Mouse (Mus musculus) intestine, embryonic 14.5 days (tissue): ENCODE measurements around the gene Kansl2. TPM values are rescaled to one million over a fixed set of nuclear protein-coding genes. Genes with fewer than 3 reads are reported as not detected.

ENCODE experiments used
- ATAC-seq: fragments of 200-750 bp; cut with Nextera tagmentation; replicated peaks from 2 replicates; pipeline ENCODE4 v1.8.0; 2017; ENCODE audit warnings: low read depth, moderate number of reproducible peaks, moderate TSS enrichment, moderate library complexity; ENCODE audit not compliant: low FRiP score, low TSS enrichment
- DNase-seq: peaks from one replicate; pipeline ENCODE4 v3.0.0-alpha.2; 2018; ENCODE audit warnings: low spot score
- H3K27ac ChIP-seq: fragments of 300-500 bp; sonication (generic); 2 replicates; pipeline ENCODE4 v1.5.1; 2014; ENCODE audit warnings: low read depth, mild to moderate bottlenecking, control low read depth
- H3K27me3 ChIP-seq: fragments of 300-500 bp; sonication (generic); replicated peaks from 2 replicates; pipeline ENCODE4 v1.6.1; 2014; ENCODE audit warnings: low read length, control low read depth; ENCODE audit not compliant: control insufficient read depth, insufficient read depth
- H3K36me3 ChIP-seq: fragments of 300-500 bp; sonication (generic); 2 replicates; pipeline ENCODE4 v1.6.1; 2014; ENCODE audit warnings: low read length, control low read depth; ENCODE audit not compliant: control insufficient read depth, insufficient read depth
- H3K4me1 ChIP-seq: fragments of 300-500 bp; sonication (generic); replicated peaks from 2 replicates; pipeline ENCODE4 v1.6.1; 2014; ENCODE audit warnings: low read length, control low read depth, mixed read lengths; ENCODE audit not compliant: control insufficient read depth, insufficient read depth
- H3K4me2 ChIP-seq: fragments of 300-500 bp; sonication (generic); 2 replicates; pipeline ENCODE4 v1.6.1; 2014; ENCODE audit warnings: low read length
- H3K4me3 ChIP-seq: fragments of 300-500 bp; sonication (generic); 2 replicates; pipeline ENCODE4 v1.5.1; 2014; ENCODE audit warnings: low read depth, low read length, control low read depth, mixed read lengths
- H3K9ac ChIP-seq: fragments of 300-500 bp; sonication (generic); 2 replicates; pipeline ENCODE4 v1.6.1; 2014; ENCODE audit warnings: mild to moderate bottlenecking, low read length
- H3K9me3 ChIP-seq: fragments of 300-500 bp; sonication (generic); 2 replicates; pipeline ENCODE4 v1.6.1; 2016; ENCODE audit warnings: low read length, control low read depth; ENCODE audit not compliant: control insufficient read depth
- WGBS: fragments of 180-500 bp; shearing (Covaris S2); extraction: QIAGEN DNeasy Blood & Tissue Kit; methylation state at CpG from one replicate; pipeline ENCODE4 v1.1.7; 2014; 5-methylcytosine and 5-hydroxymethylcytosine counted together
- polyA plus RNA-seq: library from polyadenylated mRNA; unstranded; fragments of >200 nt; fragmentation: Nextera tagmentation; extraction: Ambion mirVana; gene quantifications from 2 replicates; pipeline ENCODE4 v1.2.1, GENCODE M21; 2014

The Kansl2 gene
- polyA plus RNA-seq, 1 experiment from 2014 or later: 97.3 TPM

GRCm38 (mm10) chr15:98545151-98545550 is 11.1 kb upstream of the Kansl2 start:
- Histone ChIP-seq H3K4me3 (no peak overlapping the region), H3K4me2 (no peak overlapping the region), H3K9ac (no peak overlapping the region), H3K27me3 (no peaks in the 10 kb centered on the region), H3K27ac (no peak overlapping the region), H3K9me3 (no peaks in the 10 kb centered on the region), H3K4me1 (no peaks in the 10 kb centered on the region), H3K36me3 (peaks cover 89% of the 10 kb centered on the region)
- ATAC-seq (no peak), DNase-seq (no peak)
- WGBS: 93% methylated on average over 3 of the region's 3 CpGs

- 87% methylated on average over 4 of the region's 4 CpGs for WGBS
- no peaks in the 10 kb centered on the region for H3K4me1 ChIP-seq
- H3K4me3 ChIP-seq: no peak overlapping the region
- no peak overlapping the region for H3K27ac ChIP-seq
- no peaks in the 10 kb centered on the region for H3K9me3 ChIP-seq
- H3K27me3 ChIP-seq: no peaks in the 10 kb centered on the region
- ATAC-seq (no peak), DNase-seq (no peak)
- H3K36me3 ChIP-seq: peaks cover 84% of the 10 kb centered on the region
- H3K4me2 ChIP-seq: no peak overlapping the region
- H3K9ac ChIP-seq: no peak overlapping the region
Measured at GRCm38 (mm10) chr15:98543341-98543740, 9.3 kb upstream of the Kansl2 start.

DNA sequence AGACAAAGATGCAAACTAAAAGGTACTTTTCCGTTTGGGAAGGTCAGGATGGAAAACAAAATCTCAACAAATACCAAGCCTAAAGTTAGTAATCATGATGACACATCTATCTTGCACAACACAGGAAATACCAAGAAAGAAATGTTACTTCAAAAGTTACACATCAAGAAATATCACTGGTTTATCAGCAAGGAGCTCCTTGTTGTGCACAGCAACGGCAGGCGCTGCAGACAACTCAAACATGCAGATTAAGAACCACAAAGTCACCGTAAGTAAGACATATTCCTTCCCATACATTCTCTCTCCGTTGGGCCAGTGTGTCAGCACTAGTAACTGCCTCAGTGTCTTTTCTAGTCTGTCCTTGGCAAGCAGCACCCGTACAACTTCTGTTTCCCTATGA is 7.0 kb upstream of the Kansl2 start:
- Histone ChIP-seq H3K9me3 (no peaks in the 10 kb centered on the region), H3K4me1 (no peaks in the 10 kb centered on the region), H3K27me3 (no peaks in the 10 kb centered on the region), H3K36me3 (peaks cover 65% of the 10 kb centered on the region), H3K4me2 (no peak overlapping the region), H3K4me3 (no peak overlapping the region), H3K9ac (no peak overlapping the region), H3K27ac (no peak overlapping the region)
- WGBS: 90% methylated on average over 6 of the region's 6 CpGs
- DNase-seq (no peak), ATAC-seq (no peak)

- Histone ChIP-seq H3K27me3 (no peaks in the 10 kb centered on the region), H3K27ac (no peak overlapping the region), H3K9ac (no peak overlapping the region), H3K9me3 (no peaks in the 10 kb centered on the region), H3K4me2 (no peak overlapping the region), H3K4me1 (no peaks in the 10 kb centered on the region; the same call in 1 of the 2 replicates), H3K36me3 (peaks cover 34% of the 10 kb centered on the region), H3K4me3 (no peak overlapping the region)
- WGBS: 69% methylated on average over 4 of the region's 4 CpGs
- ATAC-seq: no peak
- no peak for DNase-seq
Measured at GRCm38 (mm10) chr15:98537923-98538322, 3.9 kb upstream of the Kansl2 start.

DNA sequence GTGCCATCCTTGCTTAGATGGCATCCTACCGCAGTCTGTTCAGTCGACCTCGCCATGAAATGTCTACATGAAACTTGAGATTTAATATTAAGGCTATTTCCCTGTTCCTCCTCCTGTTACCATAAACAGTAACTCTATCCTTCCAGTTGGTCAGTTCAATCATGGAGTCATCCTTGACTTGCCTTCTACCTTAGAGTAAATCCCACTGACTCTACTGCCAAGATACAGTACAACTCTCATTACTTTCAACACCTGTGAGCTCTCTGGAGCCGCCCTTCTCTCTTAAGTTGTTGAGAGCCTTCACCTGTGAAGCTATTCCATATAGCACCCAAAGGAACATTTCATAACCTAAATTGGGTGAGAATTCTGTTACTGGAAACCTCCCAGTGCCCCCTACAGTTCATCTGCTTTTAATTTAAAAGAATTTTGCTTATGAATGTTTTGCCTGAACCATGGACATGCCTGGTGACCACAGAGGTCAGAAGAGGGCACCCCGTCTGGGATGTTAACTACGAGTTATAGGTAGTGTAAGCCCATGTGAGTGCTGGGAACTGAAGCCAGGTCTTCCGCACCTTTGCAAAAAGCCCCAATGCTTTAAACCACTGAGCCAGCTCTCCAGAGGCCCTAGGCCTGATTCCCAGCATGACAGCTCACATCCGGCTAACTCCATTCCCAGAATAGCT is 2.9 kb upstream of the Kansl2 start:
- H3K9ac ChIP-seq: no peak overlapping the region
- no peaks in the 10 kb centered on the region for H3K27me3 ChIP-seq
- H3K4me3 ChIP-seq: no peak overlapping the region
- ATAC-seq: no peak
- peaks cover 27% of the 10 kb centered on the region for H3K36me3 ChIP-seq
- H3K4me1 ChIP-seq: peaks cover 7% of the 10 kb centered on the region
- WGBS: 85% methylated on average over 8 of the region's 8 CpGs
- H3K9me3 ChIP-seq: no peaks in the 10 kb centered on the region
- DNase-seq: no peak
- no peak overlapping the region for H3K27ac ChIP-seq
- no peak overlapping the region for H3K4me2 ChIP-seq

GRCm38 (mm10) chr15:98535921-98536320 is 1.9 kb upstream of the Kansl2 start:
- peaks cover 7% of the 10 kb centered on the region for H3K4me1 ChIP-seq
- no peak overlapping the region for H3K9ac ChIP-seq
- no peaks in the 10 kb centered on the region for H3K27me3 ChIP-seq
- peaks cover 27% of the 10 kb centered on the region for H3K36me3 ChIP-seq
- H3K9me3 ChIP-seq: no peaks in the 10 kb centered on the region
- no peak overlapping the region for H3K4me3 ChIP-seq
- no peak overlapping the region for H3K27ac ChIP-seq
- DNase-seq (no peak), ATAC-seq (no peak)
- no peak overlapping the region for H3K4me2 ChIP-seq
- WGBS: 82% methylated on average over 4 of the region's 4 CpGs

GRCm38 (mm10) chr15:98533035-98533531 is 981 bp downstream of the Kansl2 start:
- WGBS: under 1% methylated on average over 18 of the region's 18 CpGs
- peak; percentile 71 for DNase-seq
- peak overlapping the region; percentile 93 for H3K4me2 ChIP-seq

GRCm38 (mm10) chr15:98532281-98532680 is 1.8 kb downstream of the Kansl2 start:
- H3K4me3 ChIP-seq: peak overlapping the region; percentile 59
- ATAC-seq: no peak
- WGBS: 22% methylated on average over 5 of the region's 5 CpGs
- H3K9ac ChIP-seq: peak overlapping the region; percentile 85
- peaks cover 7% of the 10 kb centered on the region for H3K4me1 ChIP-seq
- peak overlapping the region; percentile 93 for H3K4me2 ChIP-seq
- peaks cover 47% of the 10 kb centered on the region for H3K36me3 ChIP-seq
- no peak for DNase-seq
- H3K27me3 ChIP-seq: no peaks in the 10 kb centered on the region
- no peaks in the 10 kb centered on the region for H3K9me3 ChIP-seq
- H3K27ac ChIP-seq: no peak overlapping the region

More at GRCm38 (mm10) chr15:98533035-98533531, 981 bp downstream of the Kansl2 start:
- no peak for ATAC-seq
- Histone ChIP-seq H3K4me1 (peaks cover 7% of the 10 kb centered on the region), H3K27me3 (no peaks in the 10 kb centered on the region), H3K9me3 (no peaks in the 10 kb centered on the region), H3K9ac (peak overlapping the region; percentile 85), H3K27ac (peak overlapping the region; percentile 99; the same call in 1 of the 2 replicates), H3K36me3 (peaks cover 39% of the 10 kb centered on the region), H3K4me3 (peak overlapping the region; percentile 59)

GRCm38 (mm10) chr15:98528066-98528563 is 5.9 kb downstream of the Kansl2 start:
- Histone ChIP-seq H3K36me3 (peaks cover 88% of the 10 kb centered on the region), H3K9me3 (no peaks in the 10 kb centered on the region), H3K27ac (no peak overlapping the region), H3K4me1 (peaks cover 7% of the 10 kb centered on the region), H3K9ac (no peak overlapping the region), H3K4me3 (no peak overlapping the region), H3K27me3 (no peaks in the 10 kb centered on the region), H3K4me2 (no peak overlapping the region)
- ATAC-seq: no peak
- DNase-seq: no peak
- WGBS: 94% methylated on average over 5 of the region's 5 CpGs
